Mouse (Mus musculus): ENCODE measurements around the gene D1Ertd622e. TPM values are rescaled to one million over a fixed set of nuclear protein-coding genes. Genes with fewer than 3 reads are reported as not detected.
"Not testable (repeated sequence)": the region's sequence is repeated elsewhere in the genome, so short reads cannot be mapped to it uniquely, and the experiment has no call there.

D1Ertd622e gene
- polyA plus RNA-seq, 1 experiment from 2014 or later = 9.3 TPM

- WGBS = 75% methylated on average over 11 of the region's 11 CpGs
- H3K27ac ChIP-seq (replicated peaks) = no peak overlapping the region
These were observed 47.1 kb downstream of the D1Ertd622e start for GRCm38 (mm10) chr1:97614531-97615462.

GRCm38 (mm10) chr1:97611747-97612146 is 50.1 kb downstream of the D1Ertd622e start:
- no peaks in the 10 kb centered on the region for H3K9me3 ChIP-seq
- 73% methylated on average over 2 of the region's 2 CpGs for WGBS
- H3K4me1 ChIP-seq = no peaks in the 10 kb centered on the region

More at GRCm38 (mm10) chr1:97614531-97615462, 47.1 kb downstream of the D1Ertd622e start:
- Histone ChIP-seq H3K4me1 (no peaks in the 10 kb centered on the region), H3K36me3 (no peaks in the 10 kb centered on the region), H3K27me3 (replicated peaks) (no peaks in the 10 kb centered on the region), H3K4me3 (no peak overlapping the region), H3K4me2 (no peak overlapping the region), H3K9ac (no peak overlapping the region), H3K9me3 (no peaks in the 10 kb centered on the region)
- ATAC-seq (ENCODE audit: extremely low read depth, insufficient number of reproducible peaks, low FRiP score, low TSS enrichment) = no peak

GRCm38 (mm10) chr1:97603361-97603760 is 58.5 kb downstream of the D1Ertd622e start:
- Histone ChIP-seq H3K4me1 (no peaks in the 10 kb centered on the region), H3K4me3 (no peak overlapping the region), H3K27ac (replicated peaks) (no peak overlapping the region), H3K4me2 (no peak overlapping the region), H3K9me3 (no peaks in the 10 kb centered on the region), H3K9ac (no peak overlapping the region), H3K36me3 (no peaks in the 10 kb centered on the region), H3K27me3 (replicated peaks) (no peaks in the 10 kb centered on the region)
- ATAC-seq (ENCODE audit: extremely low read depth, insufficient number of reproducible peaks, low FRiP score, low TSS enrichment) = no peak
- 40% methylated on average over 1 of the region's 1 CpGs for WGBS

More at GRCm38 (mm10) chr1:97611747-97612146, 50.1 kb downstream of the D1Ertd622e start:
- Histone ChIP-seq H3K36me3 (no peaks in the 10 kb centered on the region), H3K27ac (replicated peaks) (no peak overlapping the region), H3K4me2 (no peak overlapping the region), H3K9ac (no peak overlapping the region), H3K27me3 (replicated peaks) (no peaks in the 10 kb centered on the region), H3K4me3 (no peak overlapping the region)
- no peak for ATAC-seq (ENCODE audit: extremely low read depth, insufficient number of reproducible peaks, low FRiP score, low TSS enrichment)

GRCm38 (mm10) chr1:97600371-97600770 is 61.5 kb downstream of the D1Ertd622e start:
- Histone ChIP-seq H3K9me3 (no peaks in the 10 kb centered on the region), H3K4me1 (no peaks in the 10 kb centered on the region), H3K36me3 (no peaks in the 10 kb centered on the region), H3K4me3 (no peak overlapping the region), H3K27me3 (replicated peaks) (no peaks in the 10 kb centered on the region), H3K4me2 (no peak overlapping the region), H3K27ac (replicated peaks) (no peak overlapping the region), H3K9ac (no peak overlapping the region)
- no peak for ATAC-seq (ENCODE audit: extremely low read depth, insufficient number of reproducible peaks, low FRiP score, low TSS enrichment)
- 39% methylated on average over 2 of the region's 2 CpGs for WGBS

GRCm38 (mm10) chr1:97599101-97599500 is 62.8 kb downstream of the D1Ertd622e start:
- Histone ChIP-seq H3K27ac (replicated peaks) (no peak overlapping the region), H3K4me3 (no peak overlapping the region), H3K36me3 (no peaks in the 10 kb centered on the region), H3K4me2 (no peak overlapping the region), H3K27me3 (replicated peaks) (no peaks in the 10 kb centered on the region), H3K9me3 (no peaks in the 10 kb centered on the region), H3K4me1 (no peaks in the 10 kb centered on the region), H3K9ac (no peak overlapping the region)
- no peak for ATAC-seq (ENCODE audit: extremely low read depth, insufficient number of reproducible peaks, low FRiP score, low TSS enrichment)
- 81% methylated on average over 3 of the region's 3 CpGs for WGBS

- Histone ChIP-seq H3K4me1 (no peaks in the 10 kb centered on the region), H3K4me3 (no peak overlapping the region), H3K27ac (replicated peaks) (no peak overlapping the region), H3K4me2 (no peak overlapping the region), H3K36me3 (no peaks in the 10 kb centered on the region), H3K9ac (no peak overlapping the region), H3K9me3 (no peaks in the 10 kb centered on the region), H3K27me3 (replicated peaks) (no peaks in the 10 kb centered on the region)
- ATAC-seq (ENCODE audit: extremely low read depth, insufficient number of reproducible peaks, low FRiP score, low TSS enrichment) = no peak
- 53% methylated on average over 3 of the region's 3 CpGs for WGBS
These were observed 73.3 kb downstream of the D1Ertd622e start for GRCm38 (mm10) chr1:97588561-97588960.

- Histone ChIP-seq H3K4me1 (no peaks in the 10 kb centered on the region), H3K9me3 (no peaks in the 10 kb centered on the region), H3K4me3 (no peak overlapping the region), H3K27me3 (replicated peaks) (no peaks in the 10 kb centered on the region), H3K4me2 (no peak overlapping the region), H3K27ac (replicated peaks) (no peak overlapping the region), H3K9ac (no peak overlapping the region), H3K36me3 (no peaks in the 10 kb centered on the region)
- ATAC-seq (ENCODE audit: extremely low read depth, insufficient number of reproducible peaks, low FRiP score, low TSS enrichment) = no peak
These were observed 76.8 kb downstream of the D1Ertd622e start for GRCm38 (mm10) chr1:97585106-97585505.

GRCm38 (mm10) chr1:97584171-97584570 is 77.7 kb downstream of the D1Ertd622e start:
- ATAC-seq (ENCODE audit: extremely low read depth, insufficient number of reproducible peaks, low FRiP score, low TSS enrichment) = no peak
- no peaks in the 10 kb centered on the region for H3K36me3 ChIP-seq
- H3K27me3 ChIP-seq (replicated peaks) = no peaks in the 10 kb centered on the region
- H3K27ac ChIP-seq (replicated peaks) = no peak overlapping the region
- H3K4me2 ChIP-seq = no peak overlapping the region
- no peak overlapping the region for H3K4me3 ChIP-seq
- H3K9me3 ChIP-seq = no peaks in the 10 kb centered on the region
- H3K4me1 ChIP-seq = no peaks in the 10 kb centered on the region
- 75% methylated on average over 3 of the region's 3 CpGs for WGBS
- no peak overlapping the region for H3K9ac ChIP-seq

GRCm38 (mm10) chr1:97583085-97583484 is 78.8 kb downstream of the D1Ertd622e start:
- H3K36me3 ChIP-seq = no peaks in the 10 kb centered on the region
- ATAC-seq (ENCODE audit: extremely low read depth, insufficient number of reproducible peaks, low FRiP score, low TSS enrichment) = no peak
- H3K9me3 ChIP-seq = no peaks in the 10 kb centered on the region
- H3K27me3 ChIP-seq (replicated peaks) = no peaks in the 10 kb centered on the region
- H3K4me2 ChIP-seq = no peak overlapping the region
- H3K4me1 ChIP-seq = no peaks in the 10 kb centered on the region
- WGBS = 52% methylated on average over 4 of the region's 4 CpGs
- H3K9ac ChIP-seq = no peak overlapping the region
- no peak overlapping the region for H3K27ac ChIP-seq (replicated peaks)
- no peak overlapping the region for H3K4me3 ChIP-seq

GRCm38 (mm10) chr1:97580680-97581079 is 81.2 kb downstream of the D1Ertd622e start:
- H3K4me3 ChIP-seq; H3K9me3 ChIP-seq; H3K36me3 ChIP-seq; ATAC-seq (ENCODE audit: extremely low read depth, insufficient number of reproducible peaks, low FRiP score, low TSS enrichment); H3K4me1 ChIP-seq; H3K9ac ChIP-seq; H3K27me3 ChIP-seq (replicated peaks); H3K4me2 ChIP-seq; H3K27ac ChIP-seq (replicated peaks): not testable (repeated sequence)

GRCm38 (mm10) chr1:97580270-97580669 is 81.6 kb downstream of the D1Ertd622e start:
- Histone ChIP-seq H3K27me3 (replicated peaks) (no peaks in the 10 kb centered on the region), H3K9ac (no peak overlapping the region), H3K4me3 (no peak overlapping the region), H3K36me3 (no peaks in the 10 kb centered on the region), H3K9me3 (no peaks in the 10 kb centered on the region), H3K27ac (replicated peaks) (no peak overlapping the region), H3K4me1 (no peaks in the 10 kb centered on the region), H3K4me2 (no peak overlapping the region)
- ATAC-seq (ENCODE audit: extremely low read depth, insufficient number of reproducible peaks, low FRiP score, low TSS enrichment) = no peak
- WGBS = 62% methylated on average over 3 of the region's 3 CpGs

- H3K4me1 ChIP-seq = no peaks in the 10 kb centered on the region
- no peak overlapping the region for H3K9ac ChIP-seq
- H3K36me3 ChIP-seq = no peaks in the 10 kb centered on the region
- WGBS = 75% methylated on average over 3 of the region's 3 CpGs
- no peak overlapping the region for H3K4me3 ChIP-seq
- H3K4me2 ChIP-seq = no peak overlapping the region
- no peaks in the 10 kb centered on the region for H3K27me3 ChIP-seq (replicated peaks)
- H3K27ac ChIP-seq (replicated peaks) = no peak overlapping the region
- no peak for ATAC-seq (ENCODE audit: extremely low read depth, insufficient number of reproducible peaks, low FRiP score, low TSS enrichment)
- no peaks in the 10 kb centered on the region for H3K9me3 ChIP-seq
These were observed 83.9 kb downstream of the D1Ertd622e start for GRCm38 (mm10) chr1:97578025-97578417.

Measured in heart, embryonic 13.5 days (tissue).